Mouse (Mus musculus): ENCODE data around the gene Actg2.

DNA sequence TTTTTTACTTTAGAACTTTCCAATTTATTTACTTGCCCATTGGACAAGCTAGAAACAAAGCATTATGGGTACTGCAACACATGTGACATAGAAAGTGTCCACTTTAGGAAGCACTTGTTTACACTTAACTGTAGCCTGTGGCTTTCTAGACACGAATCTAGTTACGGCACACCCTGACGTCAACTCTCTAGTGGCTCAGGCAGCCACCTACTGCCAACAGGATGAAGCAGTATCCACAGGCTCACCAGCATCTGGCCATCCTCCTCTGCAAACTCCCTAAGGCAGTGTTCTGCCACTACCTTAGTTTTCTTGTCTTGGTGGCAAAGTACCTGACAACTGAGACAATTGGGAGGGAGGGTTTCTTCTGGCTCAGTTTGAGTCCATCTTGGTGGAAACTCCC lies 32.7 kb downstream of the Actg2 start:
- TF ChIP-seq ZNF384 (IDR thresholded peaks at IDR 0.05; ENCODE audit: low read depth, low read length) (no peak), CHD2 (IDR thresholded peaks at IDR 0.05; ENCODE audit: low read depth, low read length) (no peak), MAFK (IDR thresholded peaks at IDR 0.05; ENCODE audit: insufficient read depth, low read depth, low read length) (no peak), ZC3H11A (IDR thresholded peaks at IDR 0.05; ENCODE audit: borderline replicate concordance, low read depth, low read length) (no peak)

Data from ES-E14 (cell line).